Mouse (Mus musculus) Patski (cell line): ENCODE results near the gene Nrl. TPM values are rescaled to one million over a fixed set of nuclear protein-coding genes. Genes with fewer than 3 reads are reported as not detected.

Experiments
- ATAC-seq: fragments of 100-300 bp; one replicate; pipeline ENCODE4 v1.8.0; 2021
- CTCF ChIA-PET: fragments of 350-600 bp; sonication (Branson Sonifier 250); formaldehyde crosslinking; loops from one replicate; lab custom pipeline; 2022; ENCODE audit warnings: inconsistent platforms; lab: Charles Lee
- POLR2A ChIA-PET: fragments of 350-600 bp; sonication (Branson Sonifier 250); formaldehyde crosslinking; loops from one replicate; lab custom pipeline; 2022; ENCODE audit warnings: antibody characterized with exemption, inconsistent platforms; lab: Charles Lee
- DNase-seq: peaks from one replicate; pipeline ENCODE4 v3.0.0-alpha.2; 2011; ENCODE audit warnings: low read depth, low spot score
- H3K27me3 ChIP-seq: fragments of 371-371 bp; one replicate; pipeline ENCODE4 v1.5.1; 2021
- CTCF ChIP-seq: fragments of 100-300 bp; IDR thresholded peaks from one replicate; pipeline ENCODE4 v1.5.1; 2021
- in situ Hi-C: fragments of 300-500 bp; cut with MboI; formaldehyde crosslinking; loops from 3 replicates; pipeline ENCODE4 v1.11.1; 2018; ENCODE audit warnings: low pct_unique_long_range_greater_than_20kb, mixed read lengths
- polyA plus RNA-seq: library from polyadenylated mRNA; unstranded; gene quantifications from one replicate; pipeline ENCODE4 v1.2.3, GENCODE M21; 2021

The Nrl gene
- polyA plus RNA-seq, 1 experiment from 2014 or later = not detected

DNA sequence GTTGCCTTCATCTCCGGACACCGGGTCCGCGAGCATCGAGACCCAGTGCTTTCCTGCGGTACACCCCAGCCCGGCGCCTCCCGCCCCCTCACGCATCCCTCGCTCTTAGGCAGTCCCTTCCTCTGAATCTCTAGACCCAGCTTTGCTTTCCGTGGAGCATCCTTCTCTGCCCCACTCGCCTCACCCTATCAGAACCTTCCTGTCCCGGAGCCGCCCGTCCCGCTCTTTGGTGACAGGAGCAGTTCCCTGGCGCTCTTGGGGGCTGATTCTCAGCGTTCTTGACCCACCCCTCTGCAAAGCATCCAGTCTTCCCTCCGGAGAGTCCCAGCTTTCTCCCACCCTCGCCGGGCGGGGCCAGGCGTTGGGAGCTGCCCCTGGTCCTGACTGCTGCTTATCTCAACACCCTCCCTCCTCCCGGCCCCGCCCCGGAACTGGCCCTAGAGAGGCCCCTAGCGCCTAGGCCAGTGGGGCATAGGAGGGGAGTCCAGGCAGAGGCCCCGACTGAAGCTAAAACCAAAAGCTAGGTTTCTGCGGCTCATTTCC, 33.4 kb downstream of the Nrl start:
- in situ Hi-C loops = loop anchor here (10.0 kb wide), 2 partner anchors 63 to 123 kb away; partner anchors contain the start of gene Rec8
- TF ChIP-seq CTCF = no peak
- DNase-seq = no peak
- no peaks in the 10 kb centered on the region for H3K27me3 ChIP-seq
- ChIA-PET CTCF (interaction anchor here (0.9 to 2.3 kb wide), 3 partner anchors 12 to 63 kb away, joined by 3 to 15 read pairs (median 4); partner anchors contain the start of gene Dhrs4), POLR2A (interaction anchor here (0.5 to 1.7 kb wide), 2 partner anchors 12 to 181 kb away, joined by 3 to 5 read pairs; no protein-coding TSS in a partner anchor)
- ATAC-seq = peak; percentile 49

DNA sequence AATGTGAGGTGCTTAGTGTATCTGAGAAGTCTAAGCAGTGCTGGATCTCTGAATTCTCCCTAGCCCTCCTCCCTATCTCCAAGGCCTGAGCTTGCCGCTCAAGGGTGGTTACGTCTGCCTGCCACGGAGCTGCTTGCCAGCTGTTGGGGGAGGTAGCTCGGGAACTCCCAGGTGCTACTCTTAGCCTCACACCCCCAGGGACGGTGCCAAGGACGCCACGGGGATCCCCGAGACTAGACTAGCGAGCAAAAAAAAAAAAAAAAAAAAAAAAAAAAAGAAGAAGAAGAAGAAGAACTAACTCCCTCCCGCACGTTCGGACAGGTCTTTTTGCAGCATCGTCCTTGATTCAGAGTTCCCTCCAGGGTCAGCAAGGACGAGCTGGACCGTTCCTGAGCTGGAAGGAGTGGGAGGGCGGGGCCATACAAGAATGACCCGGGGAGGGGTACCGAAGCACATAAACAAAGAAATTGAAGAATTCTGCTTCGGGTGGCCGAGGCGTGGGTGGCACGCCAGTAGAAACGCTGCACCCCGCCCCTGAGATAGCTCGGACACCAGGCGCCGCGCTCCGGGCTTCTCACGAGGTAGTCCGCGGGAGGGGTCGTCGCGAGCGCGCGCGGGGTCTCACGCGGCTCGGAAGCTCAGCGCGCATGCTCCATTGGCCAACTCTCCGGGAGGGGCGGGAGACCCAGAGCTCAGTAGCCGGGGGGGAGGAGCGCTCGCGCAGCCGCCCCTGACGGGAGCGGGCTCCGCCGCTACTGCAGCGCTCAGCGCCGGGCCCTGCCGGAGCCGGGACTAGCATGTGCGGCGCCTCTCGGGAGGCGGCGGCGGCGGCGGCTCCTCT, 34.2 kb downstream of the Nrl start, which contains the start of gene Carmil3:
Carmil3 (plus strand) TSS at position 291 of the 841 bp plus-strand sequence.
- ChIA-PET POLR2A (interaction anchor here (1.7 kb wide), 1 partner anchor 11 kb away, joined by 5 read pairs; no protein-coding TSS in a partner anchor), CTCF (interaction anchor here (0.7 to 2.3 kb wide), 4 partner anchors 12 to 186 kb away, joined by 3 to 15 read pairs (median 4); partner anchors contain the start of gene Dhrs4)
- in situ Hi-C loops = loop anchor here (10.0 kb wide), 2 partner anchors 64 to 124 kb away; partner anchors contain the start of gene Rec8
- DNase-seq (no peak), ATAC-seq (peak; percentile 78)
- TF ChIP-seq CTCF = no peak
- H3K27me3 ChIP-seq = no peaks in the 10 kb centered on the region

DNA sequence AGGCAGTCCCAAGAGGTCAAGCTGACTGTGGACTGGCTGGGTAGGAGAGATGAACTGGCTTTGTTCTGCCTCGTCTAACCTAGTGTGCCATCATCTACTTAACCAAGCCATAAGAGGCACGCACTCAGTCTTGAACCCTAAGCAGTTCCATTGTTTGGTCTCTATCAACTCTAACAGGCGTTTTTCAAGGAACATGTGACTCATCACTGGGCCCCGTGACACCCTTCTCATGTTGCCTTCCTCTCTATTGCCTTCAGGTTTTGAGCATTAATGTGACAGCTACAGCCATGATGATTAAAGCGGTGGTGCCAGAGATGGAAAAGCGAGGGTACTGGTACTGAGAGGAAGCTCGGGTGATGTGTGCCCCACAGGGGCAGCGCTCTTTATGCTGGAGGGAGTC, 37.9 kb downstream of the Nrl start:
- ChIA-PET POLR2A (no interaction called here), CTCF (no interaction called here)
- DNase-seq (no peak), ATAC-seq (no peak)
- H3K27me3 ChIP-seq = no peaks in the 10 kb centered on the region
- no peak for TF ChIP-seq CTCF
- in situ Hi-C loops = no loop called here

DNA sequence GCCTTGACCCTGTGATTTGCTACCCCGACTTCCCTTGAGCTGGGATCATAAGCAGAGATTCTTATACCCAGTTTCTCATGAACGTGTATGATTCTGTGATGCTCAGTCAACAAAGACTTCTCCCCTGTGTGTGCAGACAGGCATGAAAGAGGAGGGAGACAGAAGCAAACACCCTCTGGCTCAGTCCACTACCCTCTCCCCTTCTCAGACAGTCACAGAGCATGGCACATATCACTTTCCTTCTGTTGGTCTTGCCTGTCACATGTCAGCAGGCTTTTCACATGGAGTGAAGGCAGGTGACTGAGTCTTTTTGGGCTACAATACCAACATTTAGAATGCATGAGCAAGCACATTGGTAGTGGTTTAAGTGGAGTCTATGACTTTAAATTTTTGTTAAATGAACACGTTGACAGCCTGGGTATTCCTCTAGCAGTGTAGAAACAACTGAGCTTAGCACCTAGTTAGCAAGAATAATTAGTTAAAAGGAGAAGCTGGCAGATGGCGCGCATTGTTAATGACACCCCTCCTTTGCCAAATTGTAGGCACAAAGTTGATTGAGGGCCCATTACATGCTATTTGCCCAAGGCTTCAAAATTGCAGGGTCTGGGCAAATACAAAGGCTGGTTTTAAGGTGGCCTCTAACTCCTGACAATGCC, 40.2 kb downstream of the Nrl start:
- in situ Hi-C loops = no loop called here
- TF ChIP-seq CTCF = no peak
- no peak for ATAC-seq
- no peaks in the 10 kb centered on the region for H3K27me3 ChIP-seq
- CTCF ChIA-PET = no interaction called here
- POLR2A ChIA-PET = no interaction called here
- DNase-seq = no peak

DNA sequence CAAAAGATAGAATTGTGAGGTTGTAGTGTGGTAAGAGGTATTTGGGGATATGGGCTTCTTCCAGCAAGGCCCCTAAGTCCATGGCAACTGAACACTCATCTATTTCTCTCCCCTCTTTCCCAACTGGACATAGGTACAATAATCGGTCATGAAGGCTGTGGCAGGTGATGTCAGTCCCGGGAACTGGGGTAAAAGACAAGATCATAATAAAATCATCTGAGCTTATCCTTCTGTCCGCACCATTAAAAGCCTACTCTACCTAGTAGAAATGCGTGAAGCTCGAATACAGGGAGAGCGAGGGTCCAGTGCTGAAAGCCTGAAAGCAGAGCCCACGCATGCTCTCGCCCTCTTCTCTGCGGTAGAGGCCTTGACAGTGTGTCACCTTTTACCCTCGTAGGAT, 45.2 kb downstream of the Nrl start:
- CTCF ChIA-PET = interaction anchor here (0.6 to 2.5 kb wide), 13 partner anchors 9 to 265 kb away, joined by 3 to 27 read pairs (median 3); partner anchors contain the start of gene Carmil3
- in situ Hi-C loops = no loop called here
- no peak for DNase-seq
- no peak for ATAC-seq
- POLR2A ChIA-PET = interaction anchor here (1.3 to 1.6 kb wide), 2 partner anchors 11 to 78 kb away, joined by 3 to 5 read pairs; partner anchors contain the start of gene Carmil3
- no peak for TF ChIP-seq CTCF
- peaks cover under 1% of the 10 kb centered on the region for H3K27me3 ChIP-seq

DNA sequence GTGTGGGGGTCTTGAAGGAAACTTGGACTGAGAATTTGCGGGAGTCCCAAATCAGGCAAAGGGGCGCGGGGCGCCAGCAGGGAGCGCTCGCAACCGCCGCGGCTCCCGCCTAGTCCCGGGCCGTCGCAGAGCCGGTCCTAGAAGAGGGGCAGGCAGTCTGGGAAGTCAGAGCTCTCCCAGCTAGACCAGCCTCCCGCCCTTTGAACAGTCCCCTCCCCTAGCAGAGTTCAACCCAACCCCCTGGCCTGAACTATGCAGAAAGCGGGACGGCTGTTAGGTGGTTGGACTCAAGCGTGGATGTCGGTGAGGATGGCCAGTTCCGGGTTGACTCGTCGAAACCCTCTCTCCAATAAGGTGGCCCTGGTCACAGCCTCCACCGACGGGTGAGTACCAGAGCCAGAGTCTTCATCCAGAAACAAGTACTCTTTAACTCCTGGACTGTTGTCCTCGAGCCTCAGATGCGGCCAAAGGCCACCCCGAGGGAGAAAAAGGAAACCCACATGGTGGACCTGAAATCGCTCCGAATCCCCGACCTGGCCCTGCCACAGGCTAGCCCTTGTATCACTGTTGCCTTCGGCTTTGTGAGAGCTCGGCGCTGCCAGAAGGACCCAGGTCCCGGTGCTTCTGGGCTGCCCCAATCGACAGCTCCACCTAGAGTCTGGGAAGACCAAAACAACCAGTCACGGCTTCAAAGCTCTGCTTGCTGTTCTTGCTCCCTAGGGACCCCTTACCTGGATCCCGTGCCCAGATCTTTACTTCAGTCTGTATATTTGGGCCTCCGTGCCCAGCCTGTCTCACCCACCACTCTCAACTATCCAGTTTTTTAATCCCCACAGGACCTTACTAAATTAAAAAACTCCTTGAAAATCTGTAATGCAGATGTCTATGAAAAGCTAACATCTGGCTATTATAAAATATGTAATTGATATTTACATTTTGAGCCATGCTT, 45.9 kb downstream of the Nrl start, which contains the start of gene Dhrs4:
Dhrs4 (plus strand) TSS at position 108 of the 949 bp plus-strand sequence.
- in situ Hi-C loops = no loop called here
- ChIA-PET CTCF (interaction anchor here (0.6 to 2.5 kb wide), 15 partner anchors 10 to 330 kb away, joined by 3 to 27 read pairs (median 4); partner anchors contain the start of gene Carmil3), POLR2A (interaction anchor here (1.2 to 1.6 kb wide), 3 partner anchors 11 to 79 kb away, joined by 3 to 5 read pairs (median 4); partner anchors contain the start of gene Carmil3)
- peak; percentile 92 for TF ChIP-seq CTCF
- DNase-seq (peak; percentile 48), ATAC-seq (peak; percentile 96)
- H3K27me3 ChIP-seq = peaks cover 4% of the 10 kb centered on the region

DNA sequence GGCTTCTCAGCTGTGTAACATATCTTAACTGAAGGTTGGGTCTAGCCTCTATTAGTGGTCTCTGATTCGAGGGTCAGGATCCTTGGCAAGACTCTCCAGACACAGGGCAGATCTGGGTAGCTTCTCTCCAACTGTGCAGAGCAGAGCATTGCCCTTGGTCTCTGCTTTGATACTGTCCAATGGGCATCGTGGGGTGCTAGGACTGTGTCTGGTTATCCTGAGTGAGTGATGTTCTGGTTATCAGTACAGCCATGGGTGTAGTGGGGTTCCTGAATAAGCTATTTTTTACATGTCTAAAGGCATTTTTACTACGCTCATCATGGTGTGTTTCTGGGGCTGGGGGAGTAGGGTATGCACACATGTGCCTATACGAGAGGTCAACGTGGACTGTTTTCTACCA, 47.0 kb downstream of the Nrl start:
- ChIA-PET POLR2A (interaction anchor here (0.8 to 1.6 kb wide), 3 partner anchors 9 to 80 kb away, joined by 3 to 4 read pairs (median 3); no protein-coding TSS in a partner anchor), CTCF (interaction anchor here (1.3 to 2.5 kb wide), 5 partner anchors 9 to 329 kb away, joined by 4 to 27 read pairs (median 5); partner anchors contain the start of gene Carmil3)
- TF ChIP-seq CTCF = no peak
- peaks cover 4% of the 10 kb centered on the region for H3K27me3 ChIP-seq
- in situ Hi-C loops = no loop called here
- DNase-seq = no peak
- no peak for ATAC-seq

DNA sequence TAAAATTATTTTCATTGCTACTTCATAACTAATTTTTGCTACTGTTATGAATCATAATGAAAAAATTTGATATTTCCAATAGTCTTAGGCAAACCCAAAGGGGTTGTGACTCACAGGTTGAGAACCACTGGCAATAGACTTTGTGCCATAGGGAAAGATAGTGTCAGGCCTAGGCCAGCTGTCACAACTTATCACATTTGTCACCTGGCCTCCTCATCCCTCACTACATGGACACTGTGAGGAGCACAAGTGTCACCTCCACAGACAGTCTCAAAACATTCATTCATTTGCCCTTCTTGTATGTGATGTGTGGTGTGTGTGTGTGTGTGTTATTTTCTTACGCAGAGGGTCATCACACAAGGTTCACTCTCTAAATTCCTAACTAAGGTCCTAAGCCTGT, 47.4 kb downstream of the Nrl start:
- in situ Hi-C loops = no loop called here
- DNase-seq = no peak
- H3K27me3 ChIP-seq = peaks cover 4% of the 10 kb centered on the region
- TF ChIP-seq CTCF = no peak
- POLR2A ChIA-PET = interaction anchor here (0.8 to 1.2 kb wide), 2 partner anchors 9 to 38 kb away, joined by 3 to 4 read pairs; no protein-coding TSS in a partner anchor
- CTCF ChIA-PET = interaction anchor here (1.7 kb wide), 1 partner anchor 79 kb away, joined by 4 read pairs; no protein-coding TSS in a partner anchor
- no peak for ATAC-seq

DNA sequence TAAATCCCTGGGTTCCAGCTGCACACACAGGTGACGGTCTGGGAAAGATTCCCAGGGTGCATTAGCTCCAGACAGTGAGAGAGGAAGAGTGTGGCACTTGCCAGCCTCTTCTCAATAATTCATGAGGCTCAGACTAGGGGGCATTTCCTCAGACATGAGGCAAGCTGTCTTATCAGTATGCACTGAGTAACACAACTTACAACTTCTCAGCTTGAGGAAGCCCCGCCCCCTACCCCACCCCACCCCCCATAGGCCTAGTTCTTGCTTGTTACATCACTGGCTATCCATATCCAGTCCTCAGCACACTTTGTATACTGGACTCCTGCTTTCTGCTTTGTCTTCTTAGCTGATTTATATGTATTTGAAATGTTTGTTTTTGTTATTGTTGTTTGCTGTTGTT, 49.1 kb downstream of the Nrl start:
- DNase-seq (no peak), ATAC-seq (no peak)
- in situ Hi-C loops = no loop called here
- H3K27me3 ChIP-seq = peaks cover 4% of the 10 kb centered on the region
- CTCF ChIA-PET = no interaction called here
- POLR2A ChIA-PET = no interaction called here
- no peak for TF ChIP-seq CTCF
